Comparison of ENCODE assay signal across 27 mouse cellular contexts in the genomic region with DNA sequence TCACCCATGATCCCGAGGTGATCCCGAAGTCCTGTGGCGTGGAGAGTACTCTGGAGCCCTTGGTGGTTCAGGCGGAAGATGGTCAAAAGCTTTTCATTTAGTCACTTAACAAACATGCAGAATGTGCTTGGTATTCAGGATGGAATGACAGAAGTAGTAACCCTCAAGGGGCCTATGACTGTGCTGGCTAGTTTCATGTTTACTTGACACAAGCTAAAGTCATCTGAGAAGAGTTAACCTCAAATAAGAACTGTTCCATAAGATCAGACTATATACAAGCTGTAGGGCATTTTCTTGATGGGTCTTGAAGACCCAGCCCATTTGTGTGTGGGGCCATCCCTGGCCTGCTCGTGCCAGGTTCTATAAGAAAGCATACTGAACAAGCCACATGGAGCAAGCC.
"Had no signal": no experiment of that assay in that cellular context is flagged by ENCODE, and none has a peak within 500 bp of the region (broad histone marks: within the 10 kb centered on the region; RNA-seq: fewer than 3 reads in every experiment).

No protein-coding gene starts in this region.

- H3K36me3 ChIP-seq: embryonic facial prominence, embryonic 10.5 days; forebrain, embryonic 10.5 days; forebrain, embryonic 12.5 days had no signal

- H3K4me2 ChIP-seq: embryonic facial prominence, embryonic 12.5 days; embryonic facial prominence, embryonic 13.5 days; embryonic facial prominence, embryonic 15.5 days; forebrain, embryonic 12.5 days; forebrain, embryonic 13.5 days; forebrain, embryonic 15.5 days had no signal

- H3K4me3 ChIP-seq: embryonic facial prominence, embryonic 10.5 days; embryonic facial prominence, embryonic 12.5 days; embryonic facial prominence, embryonic 13.5 days; embryonic facial prominence, embryonic 15.5 days; erythroblast, embryonic 14.5 days; forebrain, embryonic 10.5 days; forebrain, embryonic 12.5 days; forebrain, embryonic 13.5 days; forebrain, embryonic 15.5 days; gastrocnemius, adult 2 months; heart, adult 2 months had no signal

- DNase-seq: cerebellum, adult 9-10 months; cerebellum, adult 9-11 months; cerebellum, postnatal 10 days; cerebellum, postnatal 14 days; cerebellum, postnatal 25 days; cerebellum, postnatal 36 days; embryo, embryonic 11 days; forebrain, postnatal 0 days; gastrocnemius, adult 2 months; gastrocnemius, postnatal 10 days; gastrocnemius, postnatal 14 days; gastrocnemius, postnatal 25 days; gastrocnemius, postnatal 36 days; heart, adult 11 months; heart, adult 18-20 months; heart, adult 2 months had no signal

- ATAC-seq: forebrain, embryonic 13.5 days; forebrain, embryonic 14.5 days; forebrain, embryonic 15.5 days; forebrain, embryonic 16.5 days; forebrain, postnatal 0 days had no signal

- H3K9ac ChIP-seq: embryonic facial prominence, embryonic 12.5 days; embryonic facial prominence, embryonic 13.5 days; embryonic facial prominence, embryonic 15.5 days; forebrain, embryonic 12.5 days; forebrain, embryonic 13.5 days; forebrain, embryonic 15.5 days; forebrain, postnatal 0 days had no signal

- H3K9me3 ChIP-seq: embryonic facial prominence, embryonic 10.5 days; embryonic facial prominence, embryonic 12.5 days; embryonic facial prominence, embryonic 13.5 days; embryonic facial prominence, embryonic 15.5 days; forebrain, embryonic 10.5 days; forebrain, embryonic 12.5 days; forebrain, embryonic 13.5 days; forebrain, embryonic 15.5 days had no signal

- H3K27me3 ChIP-seq: embryonic facial prominence, embryonic 12.5 days; embryonic facial prominence, embryonic 13.5 days; embryonic facial prominence, embryonic 15.5 days; forebrain, embryonic 12.5 days; forebrain, embryonic 13.5 days; forebrain, embryonic 15.5 days had no signal

- H3K27ac ChIP-seq: embryonic facial prominence, embryonic 10.5 days; embryonic facial prominence, embryonic 12.5 days; embryonic facial prominence, embryonic 13.5 days; embryonic facial prominence, embryonic 15.5 days; forebrain, embryonic 10.5 days; forebrain, embryonic 12.5 days; forebrain, embryonic 13.5 days; forebrain, embryonic 15.5 days; gastrocnemius, adult 2 months; heart, adult 2 months had no signal

- H3K4me1 ChIP-seq: embryonic facial prominence, embryonic 10.5 days; embryonic facial prominence, embryonic 12.5 days; embryonic facial prominence, embryonic 13.5 days; embryonic facial prominence, embryonic 15.5 days; forebrain, embryonic 10.5 days; forebrain, embryonic 12.5 days had no signal
